Comparison of ENCODE assay signal across 15 mouse cellular contexts in the genomic region with DNA sequence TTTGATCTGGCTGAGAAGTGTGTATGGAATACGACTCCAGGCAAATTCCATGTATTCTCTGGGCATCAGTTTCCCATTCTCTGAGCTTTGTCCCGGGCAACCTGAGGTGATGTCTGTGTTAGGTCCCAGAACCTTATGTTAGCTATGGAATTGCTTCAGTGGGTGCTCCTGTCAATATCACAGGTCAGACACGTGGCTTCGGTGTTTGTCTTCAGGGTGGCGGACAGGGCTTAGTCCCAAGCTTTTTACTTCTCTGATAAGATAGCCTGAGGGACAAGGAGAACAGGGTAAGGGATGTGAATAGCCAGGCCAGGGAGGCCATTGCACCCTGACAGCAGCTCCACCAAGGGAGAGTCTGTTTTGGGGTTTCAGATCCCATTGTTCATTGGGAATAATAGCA.
"Had no signal": no experiment of that assay in that cellular context is flagged by ENCODE, and none has a peak within 500 bp of the region (broad histone marks: within the 10 kb centered on the region; RNA-seq: fewer than 3 reads in every experiment).

No protein-coding gene starts in this region.

- H3K9me3 ChIP-seq: intestine, embryonic 15.5 days; limb, embryonic 13.5 days; midbrain, embryonic 10.5 days had no signal

- ATAC-seq: intestine, embryonic 15.5 days; midbrain, embryonic 16.5 days had no signal

- H3K27me3 ChIP-seq: intestine, embryonic 15.5 days; limb, embryonic 13.5 days had no signal

- H3K27ac ChIP-seq: limb, embryonic 13.5 days; liver, embryonic 14.5 days; midbrain, embryonic 10.5 days had no signal

- H3K9ac ChIP-seq: intestine, embryonic 15.5 days; limb, embryonic 13.5 days; liver, embryonic 14.5 days; lung, embryonic 14.5 days had no signal

- H3K4me3 ChIP-seq: intestine, embryonic 15.5 days; limb, embryonic 13.5 days; midbrain, embryonic 10.5 days had no signal

- H3K36me3 ChIP-seq: intestine, embryonic 15.5 days had no signal

- H3K4me2 ChIP-seq: intestine, embryonic 15.5 days; limb, embryonic 13.5 days; lung, embryonic 14.5 days had no signal

- DNase-seq: kidney, adult 8-10 months; kidney, postnatal 25 days; left cerebral cortex, postnatal 4 days; lung, embryonic 14.5 days; lung, postnatal 10 days; lung, postnatal 4 days; retina, postnatal 1 day; right cerebral cortex, postnatal 4 days; spleen, adult 18-20 months; thymus, postnatal 4 days had no signal
